Mouse (Mus musculus): ENCODE measurements around the gene Cckbr.

- TF ChIP-seq CTCF (IDR thresholded peaks at IDR 0.05; ENCODE audit: control insufficient read depth, insufficient read depth, insufficient read length) (peak; percentile 78), CEBPB (IDR thresholded peaks at IDR 0.05; ENCODE audit: low read depth) (no peak), MAX (IDR thresholded peaks at IDR 0.05) (no peak), MYOG (IDR thresholded peaks at IDR 0.05; ENCODE audit: control insufficient read depth, extremely low read depth, insufficient read length) (no peak), USF1 (IDR thresholded peaks at IDR 0.05; ENCODE audit: low read depth) (no peak), FOSL1 (IDR thresholded peaks at IDR 0.05; ENCODE audit: insufficient read depth, low read length, poor library complexity, severe bottlenecking) (no peak), MYOD1 (IDR thresholded peaks at IDR 0.05; ENCODE audit: control insufficient read depth, insufficient read length, low read depth) (no peak)
Observed at GRCm38 (mm10) chr7:105477841-105478240, 52.3 kb downstream of the Cckbr start.
